Mouse (Mus musculus) embryonic facial prominence, embryonic 14.5 days (tissue): Measurements from ENCODE around the gene Cox7a2. TPM values are rescaled to one million over a fixed set of nuclear protein-coding genes. Genes with fewer than 3 reads are reported as not detected.

Experiments
- ATAC-seq: fragments of 200-750 bp; cut with Nextera tagmentation; 2 replicates; pipeline ENCODE4 v1.8.0; 2017; ENCODE audit warnings: low read depth, moderate number of reproducible peaks, moderate TSS enrichment
- DNase-seq: peaks from one replicate; pipeline ENCODE4 v3.0.0-alpha.2; 2015; ENCODE audit warnings: low spot score
- H3K27ac ChIP-seq: fragments of 300-500 bp; sonication (generic); replicated peaks from 2 replicates; pipeline ENCODE4 v1.5.1; 2014; ENCODE audit warnings: low read depth, mild to moderate bottlenecking, low read length, moderate library complexity
- H3K27me3 ChIP-seq: fragments of 300-500 bp; sonication (generic); replicated peaks from 2 replicates; pipeline ENCODE4 v1.6.1; 2014; ENCODE audit warnings: low read length; ENCODE audit not compliant: control insufficient read depth, insufficient read depth
- H3K36me3 ChIP-seq: fragments of 300-500 bp; sonication (generic); 2 replicates; pipeline ENCODE4 v1.6.1; 2014; ENCODE audit warnings: low read length, mixed read lengths; ENCODE audit not compliant: control insufficient read depth, insufficient read depth
- H3K4me1 ChIP-seq: fragments of 300-500 bp; sonication (generic); 2 replicates; pipeline ENCODE4 v1.6.1; 2014; ENCODE audit warnings: antibody characterized with exemption, low read length; ENCODE audit not compliant: control insufficient read depth, insufficient read depth
- H3K4me2 ChIP-seq: fragments of 300-500 bp; sonication (generic); 2 replicates; pipeline ENCODE4 v1.6.1; 2014; ENCODE audit warnings: low read depth, mild to moderate bottlenecking, low read length, moderate library complexity, mixed read lengths
- H3K4me3 ChIP-seq: fragments of 300-500 bp; sonication (generic); 2 replicates; pipeline ENCODE4 v1.5.1; 2014; ENCODE audit warnings: low read depth, mild to moderate bottlenecking, low read length
- H3K9ac ChIP-seq: fragments of 300-500 bp; sonication (generic); 2 replicates; pipeline ENCODE4 v1.6.1; 2014; ENCODE audit warnings: low read depth, mild to moderate bottlenecking, low read length, moderate library complexity, mixed read lengths
- H3K9me3 ChIP-seq: fragments of 300-500 bp; sonication (generic); 2 replicates; pipeline ENCODE4 v1.6.1; 2016; ENCODE audit warnings: low read length; ENCODE audit not compliant: control insufficient read depth
- WGBS: fragments of 180-500 bp; shearing (Covaris S2); extraction: QIAGEN DNeasy Blood & Tissue Kit; methylation state at CpG from one replicate; pipeline ENCODE4 v1.1.7; 2014; 5-methylcytosine and 5-hydroxymethylcytosine counted together
- polyA plus RNA-seq: library from polyadenylated mRNA; unstranded; fragments of >200 nt; fragmentation: Nextera tagmentation; extraction: Ambion mirVana; gene quantifications from 2 replicates; pipeline ENCODE4 v1.2.1, GENCODE M21; 2014

The Cox7a2 gene
- 644 and 755 TPM in 2 replicates for polyA plus RNA-seq

- DNase-seq (peak; percentile 99), ATAC-seq (peak; percentile 100)
- peaks cover 23% of the 10 kb centered on the region for H3K36me3 ChIP-seq
- peak within 1 kb of the TSS; percentile 91 for H3K9ac ChIP-seq
- H3K4me2 ChIP-seq = peak within 1 kb of the TSS; percentile 74
- H3K27me3 ChIP-seq = no peaks in the 10 kb centered on the region
- H3K27ac ChIP-seq = peak within 1 kb of the TSS; percentile 94
- under 1% methylated on average over 49 of the region's 49 CpGs for WGBS
- H3K9me3 ChIP-seq = no peaks in the 10 kb centered on the region
- H3K4me3 ChIP-seq = peak within 1 kb of the TSS; percentile 89
- H3K4me1 ChIP-seq = peaks cover 5% of the 10 kb centered on the region
These were observed at the start of gene Cox7a2 for GRCm38 (mm10) chr9:79759385-79760005. TSS of gene Cox7a2 (minus strand) at chr9:79759878.

- H3K9ac ChIP-seq = no peak overlapping the region
- no peaks in the 10 kb centered on the region for H3K4me1 ChIP-seq
- no peaks in the 10 kb centered on the region for H3K27me3 ChIP-seq
- no peaks in the 10 kb centered on the region for H3K9me3 ChIP-seq
- H3K36me3 ChIP-seq = no peaks in the 10 kb centered on the region
- 26% methylated on average over 6 of the region's 6 CpGs for WGBS
- no peak overlapping the region for H3K4me2 ChIP-seq
- no peak overlapping the region for H3K4me3 ChIP-seq
- ATAC-seq (peak; percentile 53; the same call in 1 of the 2 replicates), DNase-seq (peak; percentile 60)
- no peak overlapping the region for H3K27ac ChIP-seq
These were observed 49.7 kb upstream of the Cox7a2 start for GRCm38 (mm10) chr9:79809411-79809810.

- no peak for ATAC-seq
These were observed 47.5 kb upstream of the Cox7a2 start for GRCm38 (mm10) chr9:79807178-79807577.

GRCm38 (mm10) chr9:79806317-79807075 lies 46.8 kb upstream of the Cox7a2 start:
- Histone ChIP-seq H3K27ac (no peak overlapping the region), H3K27me3 (no peaks in the 10 kb centered on the region), H3K4me2 (no peak overlapping the region), H3K9ac (no peak overlapping the region), H3K4me1 (no peaks in the 10 kb centered on the region), H3K9me3 (no peaks in the 10 kb centered on the region), H3K36me3 (no peaks in the 10 kb centered on the region), H3K4me3 (no peak overlapping the region)
- peak; percentile 56 for DNase-seq
- 0 out of 2 replicates have a peak, but pooled peaks have one; percentile 33 for ATAC-seq
- WGBS = 44% methylated on average over 12 of the region's 12 CpGs

More at GRCm38 (mm10) chr9:79807178-79807577, 47.5 kb upstream of the Cox7a2 start:
- Histone ChIP-seq H3K9me3 (no peaks in the 10 kb centered on the region), H3K27me3 (no peaks in the 10 kb centered on the region), H3K4me1 (no peaks in the 10 kb centered on the region), H3K36me3 (no peaks in the 10 kb centered on the region), H3K27ac (no peak overlapping the region), H3K4me3 (no peak overlapping the region), H3K9ac (no peak overlapping the region), H3K4me2 (no peak overlapping the region)
- peak; percentile 20 for DNase-seq
- WGBS = 34% methylated on average over 4 of the region's 4 CpGs

- Histone ChIP-seq H3K4me1 (no peaks in the 10 kb centered on the region), H3K9me3 (no peaks in the 10 kb centered on the region), H3K27ac (no peak overlapping the region), H3K36me3 (no peaks in the 10 kb centered on the region), H3K4me3 (no peak overlapping the region), H3K4me2 (no peak overlapping the region), H3K27me3 (no peaks in the 10 kb centered on the region), H3K9ac (no peak overlapping the region)
- DNase-seq (no peak), ATAC-seq (no peak)
- 88% methylated on average over 10 of the region's 10 CpGs for WGBS
These were observed 45.7 kb upstream of the Cox7a2 start for GRCm38 (mm10) chr9:79805426-79805825.

- 56% methylated on average over 7 of the region's 7 CpGs for WGBS
- Histone ChIP-seq H3K9me3 (no peaks in the 10 kb centered on the region), H3K4me1 (peaks cover 2% of the 10 kb centered on the region; the same call in 1 of the 2 replicates), H3K27me3 (no peaks in the 10 kb centered on the region), H3K4me2 (no peak overlapping the region), H3K4me3 (no peak overlapping the region), H3K36me3 (no peaks in the 10 kb centered on the region), H3K9ac (no peak overlapping the region), H3K27ac (no peak overlapping the region)
- no peak for ATAC-seq
- DNase-seq = peak; percentile 17
These were observed 36.9 kb upstream of the Cox7a2 start for GRCm38 (mm10) chr9:79796461-79797135.

- WGBS = 80% methylated on average over 1 of the region's 1 CpGs
- no peak overlapping the region for H3K9ac ChIP-seq
- H3K27ac ChIP-seq = no peak overlapping the region
- no peak overlapping the region for H3K4me2 ChIP-seq
- H3K4me3 ChIP-seq = no peak overlapping the region
- H3K36me3 ChIP-seq = no peaks in the 10 kb centered on the region
- no peaks in the 10 kb centered on the region for H3K9me3 ChIP-seq
- H3K4me1 ChIP-seq = peaks cover 8% of the 10 kb centered on the region; the same call in 1 of the 2 replicates
- DNase-seq (no peak), ATAC-seq (no peak)
- no peaks in the 10 kb centered on the region for H3K27me3 ChIP-seq
These were observed 35.4 kb upstream of the Cox7a2 start for GRCm38 (mm10) chr9:79795076-79795475.
